Mouse (Mus musculus): ENCODE results near the gene Cdc42bpg.

- TF ChIP-seq NELFE (IDR thresholded peaks at IDR 0.05; ENCODE audit: low read depth, low read length) (no peak), CTCF (IDR thresholded peaks at IDR 0.05 in 2 of 3, conservative IDR thresholded peaks at IDR 0.05 in 1 of 3; ENCODE audit: control insufficient read depth in 1 of 3, insufficient read depth in 1 of 3, low read depth in 2 of 3, low read length in 3 of 3, poor library complexity in 1 of 3, severe bottlenecking in 1 of 3) (no peak), USF1 (IDR thresholded peaks at IDR 0.05; ENCODE audit: low read depth, low read length) (no peak), ZNF384 (IDR thresholded peaks at IDR 0.05; ENCODE audit: low read depth, low read length) (no peak), MYC (IDR thresholded peaks at IDR 0.05; ENCODE audit: low read depth, low read length) (no peak), E2F4 (IDR thresholded peaks at IDR 0.05; ENCODE audit: borderline replicate concordance, low read depth, low read length) (no peak), MAX (IDR thresholded peaks at IDR 0.05; ENCODE audit: low read length) (no peak), TAL1 (IDR thresholded peaks at IDR 0.05; ENCODE audit: low read length) (no peak), POLR2A (IDR thresholded peaks at IDR 0.05; ENCODE audit: control insufficient read depth in 1 of 2, insufficient read depth in 1 of 2, low read depth in 1 of 2, low read length in 2 of 2, poor library complexity in 1 of 2) (no peak)
Measured at GRCm38 (mm10) chr19:6279481-6280144, 26.6 kb upstream of the Cdc42bpg start.

Measured in MEL (cell line).